Mouse (Mus musculus): Measurements from ENCODE around the gene Zbtb20. TPM values are rescaled to one million over a fixed set of nuclear protein-coding genes. Genes with fewer than 3 reads are reported as not detected.
A peak's percentile ranks its signal among the peaks of the same experiment; 100 is the strongest.

The Zbtb20 gene
- total RNA-seq, 2 experiments from 2014 or later = 196 to 202 TPM

GRCm38 (mm10) chr16:43172139-43172538 is 296.5 kb downstream of the Zbtb20 start:
- no peak for DNase-seq
- intact Hi-C loops (cut with DNase I) = no loop called here

GRCm38 (mm10) chr16:43172912-43173311 is 297.2 kb downstream of the Zbtb20 start:
- no peak for DNase-seq
- intact Hi-C loops (cut with DNase I) = no loop called here

- intact Hi-C loops (cut with DNase I) = no loop called here
- no peak for DNase-seq
Measured at GRCm38 (mm10) chr16:43174815-43175214, 299.1 kb downstream of the Zbtb20 start.

- no peak for DNase-seq
- intact Hi-C loops (cut with DNase I) = no loop called here
Measured at GRCm38 (mm10) chr16:43181038-43181437, 305.4 kb downstream of the Zbtb20 start.

GRCm38 (mm10) chr16:43190390-43190789 is 314.7 kb downstream of the Zbtb20 start:
- intact Hi-C loops (cut with DNase I) = no loop called here
- DNase-seq = no peak

GRCm38 (mm10) chr16:43191060-43191850 is 315.6 kb downstream of the Zbtb20 start:
- intact Hi-C loops (cut with DNase I) = no loop called here
- DNase-seq = no peak

GRCm38 (mm10) chr16:43193631-43194239 is 318.1 kb downstream of the Zbtb20 start:
- DNase-seq = no peak
- intact Hi-C loops (cut with DNase I) = no loop called here

- DNase-seq = no peak
- intact Hi-C loops (cut with DNase I) = no loop called here
Measured at GRCm38 (mm10) chr16:43217336-43218006, 341.8 kb downstream of the Zbtb20 start.

GRCm38 (mm10) chr16:43219367-43219766 is 343.7 kb downstream of the Zbtb20 start:
- no peak for DNase-seq
- intact Hi-C loops (cut with DNase I) = no loop called here

- intact Hi-C loops (cut with DNase I) = no loop called here
- peak in 1 of 2 experiments; percentile 18 for DNase-seq
Measured at GRCm38 (mm10) chr16:43221313-43221712, 345.6 kb downstream of the Zbtb20 start.

- no peak for DNase-seq
- intact Hi-C loops (cut with DNase I) = no loop called here
Measured at GRCm38 (mm10) chr16:43230253-43230652, 354.6 kb downstream of the Zbtb20 start.

- intact Hi-C loops (cut with DNase I) = no loop called here
- DNase-seq = no peak
Measured at GRCm38 (mm10) chr16:43234249-43234648, 358.6 kb downstream of the Zbtb20 start.

GRCm38 (mm10) chr16:43235317-43235716 is 359.6 kb downstream of the Zbtb20 start:
- DNase-seq = no peak
- intact Hi-C loops (cut with DNase I) = no loop called here

- intact Hi-C loops (cut with DNase I) = no loop called here
- no peak for DNase-seq
Measured at GRCm38 (mm10) chr16:43235721-43236159, 360.1 kb downstream of the Zbtb20 start.

GRCm38 (mm10) chr16:43237551-43237950 is 361.9 kb downstream of the Zbtb20 start:
- no peak for DNase-seq
- intact Hi-C loops (cut with DNase I) = no loop called here

- intact Hi-C loops (cut with DNase I) = no loop called here
- DNase-seq = no peak
Measured at GRCm38 (mm10) chr16:43247026-43247425, 371.3 kb downstream of the Zbtb20 start.

- DNase-seq = no peak
- intact Hi-C loops (cut with DNase I) = no loop called here
Measured at GRCm38 (mm10) chr16:43253077-43253476, 377.4 kb downstream of the Zbtb20 start.

- no peak for DNase-seq
- intact Hi-C loops (cut with DNase I) = no loop called here
Measured at GRCm38 (mm10) chr16:43253746-43254145, 378.1 kb downstream of the Zbtb20 start.

GRCm38 (mm10) chr16:43256191-43256899 is 380.7 kb downstream of the Zbtb20 start:
- intact Hi-C loops (cut with DNase I) = no loop called here
- DNase-seq = no peak

GRCm38 (mm10) chr16:43256900-43257281 is 381.2 kb downstream of the Zbtb20 start:
- DNase-seq = no peak
- intact Hi-C loops (cut with DNase I) = no loop called here

GRCm38 (mm10) chr16:43259466-43259865 is 383.8 kb downstream of the Zbtb20 start:
- intact Hi-C loops (cut with DNase I) = no loop called here
- DNase-seq = no peak

Data from heart, postnatal 36 days (tissue).